Mouse (Mus musculus) bone marrow, adult 2 months (tissue): ENCODE data around the gene Stab1. TPM values are rescaled to one million over a fixed set of nuclear protein-coding genes. Genes with fewer than 3 reads are reported as not detected.

Experiments used
- H3K27ac ChIP-seq: fragments of 200-500 bp; 2 replicates; pipeline ENCODE4 v1.5.1; 2012; ENCODE audit warnings: low read depth, mild to moderate bottlenecking, control low read depth, inconsistent platforms, low read length; ENCODE audit not compliant: control insufficient read depth, poor library complexity, insufficient read depth
- H3K4me1 ChIP-seq: fragments of 200-500 bp; 2 replicates; pipeline ENCODE4 v1.6.1; 2011; ENCODE audit warnings: low read length; ENCODE audit not compliant: control insufficient read depth, insufficient read depth
- H3K4me3 ChIP-seq: fragments of 200-500 bp; replicated peaks from 2 replicates; pipeline ENCODE3; 2011; ENCODE audit warnings: mild to moderate bottlenecking, low read depth, low read length, control low read depth; ENCODE audit not compliant: control insufficient read depth
- CTCF ChIP-seq: fragments of 200-500 bp; IDR thresholded peaks from 2 replicates; pipeline ENCODE4 v1.5.1; 2011; ENCODE audit warnings: low read length, control low read depth; ENCODE audit not compliant: control insufficient read depth, insufficient read depth
- POLR2A ChIP-seq: fragments of 200-500 bp; IDR thresholded peaks from 2 replicates; pipeline ENCODE4 v1.6.1; 2011; ENCODE audit warnings: low read depth, mild to moderate bottlenecking, control low read depth, low read length, borderline replicate concordance; ENCODE audit not compliant: control insufficient read depth
- WGBS: fragments of 180-500 bp; shearing (Covaris S2); methylation state at CpG from one replicate; pipeline ENCODE4 v1.1.7; 2018; 5-methylcytosine and 5-hydroxymethylcytosine counted together
- polyA plus RNA-seq: library from polyadenylated mRNA; stranded (reverse); fragments of >200 nt; gene quantifications from 2 replicates; pipeline ENCODE4 v1.2.4, GENCODE M21; 2011; ENCODE audit warnings: low replicate concordance; ENCODE audit not compliant: missing spikeins, insufficient read depth, insufficient read length

Gene Stab1
- polyA plus RNA-seq, 1 experiment: 73.4 TPM

DNA sequence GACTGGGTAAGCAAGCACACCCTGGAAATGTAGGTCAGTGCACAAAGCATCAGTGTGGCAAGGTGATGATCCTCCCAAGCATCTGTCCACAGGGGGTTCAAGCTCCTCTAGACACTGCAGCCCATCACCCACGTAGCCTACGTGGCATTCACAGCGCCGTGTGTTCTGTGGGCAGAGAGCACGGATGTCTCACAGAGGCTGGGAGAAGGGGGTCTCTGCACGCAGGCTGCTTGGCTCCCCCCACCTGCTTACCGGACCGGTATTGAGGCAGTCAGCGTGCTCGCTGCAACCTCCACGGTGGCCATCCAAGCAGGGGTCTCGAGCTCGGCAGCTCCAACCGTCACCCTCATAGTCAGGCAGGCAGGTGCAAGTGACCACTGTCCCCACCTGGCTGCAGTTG lies 27.4 kb downstream of the Stab1 start:
- Histone ChIP-seq H3K4me1 (no peaks in the 10 kb centered on the region), H3K27ac (no peak overlapping the region), H3K4me3 (no peak overlapping the region)
- TF ChIP-seq CTCF (no peak), POLR2A (no peak)
- 93% methylated on average over 14 of the region's 14 CpGs for whole genome bisulfite sequencing

DNA sequence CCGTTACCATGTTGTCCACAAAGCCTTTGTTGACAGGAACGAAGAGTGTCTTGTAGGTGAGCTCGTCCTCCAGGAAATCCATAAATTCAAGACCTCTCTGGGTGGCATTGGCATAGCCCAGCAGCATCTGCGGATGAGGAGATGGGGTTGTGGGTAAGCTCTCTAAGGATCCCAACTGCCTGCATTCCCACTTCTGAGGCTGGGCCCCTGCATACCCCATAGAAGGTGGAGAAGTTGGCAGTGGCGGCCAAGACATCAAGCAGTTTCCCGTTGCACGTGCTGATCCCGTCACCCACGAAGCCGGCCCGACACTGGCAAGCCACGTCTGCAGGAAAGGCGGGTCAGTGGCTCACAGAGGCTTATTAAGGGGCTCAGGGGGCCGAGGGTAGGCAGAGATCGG lies 28.3 kb downstream of the Stab1 start:
- TF ChIP-seq CTCF: no peak
- 88% methylated on average over 15 of the region's 15 CpGs for WGBS
- H3K4me1 ChIP-seq: no peaks in the 10 kb centered on the region

DNA sequence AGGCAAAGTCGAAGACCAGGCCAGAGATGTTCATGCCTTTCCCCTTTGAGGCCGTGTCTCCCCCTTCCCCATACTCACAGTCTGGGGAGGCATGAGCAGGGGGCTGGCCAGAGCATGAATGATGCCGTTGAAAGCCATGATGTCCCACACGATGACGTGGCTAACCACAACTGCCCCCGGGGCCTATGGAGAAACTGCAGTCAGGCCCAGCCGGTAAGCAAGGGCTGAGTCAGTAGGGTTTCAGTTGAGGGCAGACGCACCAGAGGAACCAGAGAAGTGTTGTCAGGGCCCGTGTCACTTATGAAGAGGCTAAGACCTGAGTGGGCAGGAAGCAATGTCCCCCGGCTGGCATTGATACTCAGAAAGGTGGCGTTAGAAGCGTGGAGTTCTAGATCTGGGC lies 28.8 kb downstream of the Stab1 start:
- TF ChIP-seq POLR2A (no peak), CTCF (no peak)
- Histone ChIP-seq H3K4me1 (no peaks in the 10 kb centered on the region), H3K27ac (no peak overlapping the region), H3K4me3 (no peak overlapping the region)
- WGBS: 29% methylated on average over 12 of the region's 12 CpGs

More for the DNA sequence above, 28.3 kb downstream of the Stab1 start:
- H3K27ac ChIP-seq: no peak overlapping the region
- no peak overlapping the region for H3K4me3 ChIP-seq

DNA sequence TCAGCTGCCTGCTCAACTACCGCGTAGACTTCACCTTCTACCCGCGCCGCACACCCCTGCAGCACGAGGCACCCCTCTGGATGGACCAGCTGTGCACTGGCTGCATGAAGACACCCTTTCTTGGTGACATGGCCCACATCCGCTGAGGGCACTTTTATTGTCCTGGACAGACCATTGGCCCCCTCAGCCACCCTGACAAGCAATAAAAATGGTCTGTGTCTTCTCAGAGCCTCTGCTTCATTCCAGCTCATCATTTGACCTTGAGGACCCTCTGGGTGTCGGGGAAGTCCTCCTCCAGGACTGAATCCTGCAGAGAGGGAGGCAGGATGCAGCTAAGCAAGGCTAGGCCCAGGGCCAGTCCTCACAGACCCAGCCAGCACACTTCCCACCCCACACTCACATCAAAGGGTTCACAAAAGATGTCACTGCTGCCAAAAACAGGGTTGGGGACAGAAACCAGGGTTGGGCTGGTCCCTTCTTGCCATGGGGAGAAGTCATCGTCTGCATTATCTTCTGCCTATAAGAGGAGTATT lies 29.5 kb downstream of the Stab1 start:
- H3K4me1 ChIP-seq: no peaks in the 10 kb centered on the region
- no peak overlapping the region for H3K4me3 ChIP-seq
- WGBS: 92% methylated on average over 9 of the region's 9 CpGs
- no peak overlapping the region for H3K27ac ChIP-seq
- TF ChIP-seq POLR2A: no peak
- no peak for TF ChIP-seq CTCF

DNA sequence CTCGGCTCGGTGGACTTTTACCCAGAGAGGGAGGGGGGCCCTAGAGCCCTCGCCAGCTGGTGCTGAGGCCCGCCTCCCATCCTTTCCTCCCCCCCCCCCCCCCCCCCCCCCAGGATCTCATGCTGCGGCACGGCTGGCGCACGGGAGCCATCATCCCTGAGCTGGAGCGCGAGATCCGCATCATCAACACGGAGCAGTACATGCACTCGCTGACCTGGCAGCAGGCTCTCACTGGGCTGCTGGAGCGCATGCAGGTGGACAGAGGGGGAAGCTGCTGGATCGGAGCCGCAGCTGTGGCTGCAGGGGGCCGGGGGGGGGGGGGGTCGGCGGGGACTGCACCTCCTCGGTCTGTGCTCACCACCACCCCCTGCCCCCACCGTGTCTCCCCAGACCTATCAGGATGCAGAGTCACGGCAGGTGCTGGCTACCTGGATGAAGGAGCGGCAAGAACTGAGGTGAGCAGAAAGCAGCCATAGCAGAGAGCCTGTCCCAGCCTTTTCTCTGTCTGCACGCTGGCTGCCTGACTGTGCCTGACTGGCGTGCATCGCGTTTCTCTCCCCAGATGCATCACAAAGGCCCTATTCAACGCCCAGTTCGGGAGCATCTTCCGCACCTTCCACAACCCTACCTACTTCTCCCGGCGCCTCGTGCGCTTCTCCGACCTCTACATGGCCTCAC lies 30.1 kb downstream of the Stab1 start:
- 89% methylated on average over 33 of the region's 35 CpGs for WGBS
- Histone ChIP-seq H3K27ac (no peak overlapping the region; the same call in 1 of the 2 replicates), H3K4me3 (no peak overlapping the region), H3K4me1 (no peaks in the 10 kb centered on the region)
- TF ChIP-seq POLR2A: no peak

DNA sequence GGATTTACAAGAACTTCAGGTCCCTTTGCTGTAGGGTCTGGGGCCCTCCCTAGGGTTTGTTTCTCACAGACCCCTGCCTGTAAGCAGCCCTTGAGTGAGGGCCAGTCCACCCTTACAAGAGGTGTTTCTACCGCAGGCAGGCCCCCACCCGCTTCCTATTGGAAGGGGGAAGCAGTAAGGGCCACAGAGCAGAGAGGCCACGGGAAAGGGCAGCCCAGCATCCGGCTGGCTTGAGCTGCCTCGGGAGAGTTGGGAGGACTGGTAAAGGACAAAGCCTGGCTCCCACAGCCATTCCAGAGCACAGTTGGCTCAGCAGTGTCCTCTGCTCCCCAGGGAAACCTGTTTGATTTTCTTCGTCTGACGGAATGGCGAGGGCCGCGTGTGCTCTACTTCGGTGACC lies 30.6 kb downstream of the Stab1 start:
- WGBS: 84% methylated on average over 11 of the region's 11 CpGs
- no peak overlapping the region; the same call in 1 of the 2 replicates for H3K27ac ChIP-seq

DNA sequence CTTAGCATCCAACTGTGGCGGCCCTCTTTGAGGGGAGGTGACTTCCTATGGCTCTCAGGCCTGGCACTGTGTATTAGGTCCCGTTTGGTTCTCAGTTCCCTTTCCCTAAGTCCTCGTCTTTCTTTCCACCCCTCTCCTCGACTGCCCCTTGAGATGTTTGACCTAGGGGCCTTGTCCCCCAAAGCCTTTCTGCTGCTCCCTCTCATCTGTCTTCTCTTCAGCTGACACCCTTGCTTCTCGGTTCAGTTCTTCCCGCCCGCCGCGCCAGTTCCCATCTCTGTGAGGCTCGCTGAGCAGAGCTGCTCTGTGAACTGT lies 31.2 kb downstream of the Stab1 start:
- TF ChIP-seq POLR2A (no peak), CTCF (no peak)
- 86% methylated on average over 10 of the region's 10 CpGs for WGBS
- no peak overlapping the region for H3K4me3 ChIP-seq
- H3K27ac ChIP-seq: no peak overlapping the region
- no peaks in the 10 kb centered on the region for H3K4me1 ChIP-seq

More for the DNA sequence above, 30.6 kb downstream of the Stab1 start:
- no peak overlapping the region for H3K4me3 ChIP-seq
- H3K4me1 ChIP-seq: no peaks in the 10 kb centered on the region
- no peak for TF ChIP-seq CTCF
- TF ChIP-seq POLR2A: no peak

DNA sequence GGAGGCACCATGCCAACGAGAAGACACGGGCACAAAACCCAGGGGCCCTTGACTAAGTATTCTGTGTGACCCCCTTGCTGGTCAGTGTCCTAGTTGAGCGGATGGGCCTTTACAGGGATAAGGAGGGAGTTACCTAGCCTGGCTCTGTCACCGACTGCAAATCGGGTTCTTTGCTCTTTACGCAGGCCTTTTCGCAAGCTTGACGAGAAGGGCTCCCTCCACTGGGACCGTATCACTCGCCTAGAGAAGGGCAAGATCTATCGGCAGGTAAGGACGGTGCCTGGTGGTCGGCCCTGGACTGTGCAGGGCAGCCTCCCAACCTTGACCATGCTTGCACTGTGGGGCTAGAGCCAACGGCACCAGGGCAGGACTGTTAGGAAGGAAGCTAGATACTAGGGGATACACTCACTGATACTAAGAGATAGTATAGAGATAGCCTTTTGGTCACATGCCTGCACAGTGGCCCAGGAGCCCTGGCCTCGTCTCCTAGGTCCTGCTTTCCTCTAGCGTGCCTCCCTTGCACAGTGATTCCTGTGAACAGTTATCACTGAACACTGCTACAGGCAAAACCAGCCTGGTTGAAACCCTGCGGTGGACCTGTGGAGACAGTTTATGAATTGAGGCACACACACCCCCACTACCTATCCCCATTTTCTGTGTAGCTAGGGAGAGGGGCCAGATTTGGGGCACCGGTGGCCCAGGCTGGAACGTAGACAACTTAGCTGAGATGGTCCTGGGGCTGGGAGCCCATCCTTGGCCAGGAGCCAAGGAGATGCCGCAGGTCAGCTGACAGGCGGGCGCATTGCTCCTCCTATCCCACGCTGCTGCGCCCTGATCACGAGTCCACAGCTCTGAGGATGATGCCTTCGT lies 31.8 kb downstream of the Stab1 start:
- no peak overlapping the region for H3K27ac ChIP-seq
- H3K4me1 ChIP-seq: no peaks in the 10 kb centered on the region
- H3K4me3 ChIP-seq: no peak overlapping the region
- TF ChIP-seq POLR2A (no peak), CTCF (no peak)
- 90% methylated on average over 26 of the region's 26 CpGs for WGBS
